Mouse (Mus musculus) right cerebral cortex, postnatal 4 days (tissue): ENCODE results near the gene Hist1h2bg.
"Not testable (repeated sequence)": the region's sequence is repeated elsewhere in the genome, so short reads cannot be mapped to it uniquely, and the experiment has no call there.

Source experiments
- DNase-seq: peaks from one replicate; pipeline ENCODE4 v3.0.0-alpha.2; 2022

Hist1h2bg gene

DNA sequence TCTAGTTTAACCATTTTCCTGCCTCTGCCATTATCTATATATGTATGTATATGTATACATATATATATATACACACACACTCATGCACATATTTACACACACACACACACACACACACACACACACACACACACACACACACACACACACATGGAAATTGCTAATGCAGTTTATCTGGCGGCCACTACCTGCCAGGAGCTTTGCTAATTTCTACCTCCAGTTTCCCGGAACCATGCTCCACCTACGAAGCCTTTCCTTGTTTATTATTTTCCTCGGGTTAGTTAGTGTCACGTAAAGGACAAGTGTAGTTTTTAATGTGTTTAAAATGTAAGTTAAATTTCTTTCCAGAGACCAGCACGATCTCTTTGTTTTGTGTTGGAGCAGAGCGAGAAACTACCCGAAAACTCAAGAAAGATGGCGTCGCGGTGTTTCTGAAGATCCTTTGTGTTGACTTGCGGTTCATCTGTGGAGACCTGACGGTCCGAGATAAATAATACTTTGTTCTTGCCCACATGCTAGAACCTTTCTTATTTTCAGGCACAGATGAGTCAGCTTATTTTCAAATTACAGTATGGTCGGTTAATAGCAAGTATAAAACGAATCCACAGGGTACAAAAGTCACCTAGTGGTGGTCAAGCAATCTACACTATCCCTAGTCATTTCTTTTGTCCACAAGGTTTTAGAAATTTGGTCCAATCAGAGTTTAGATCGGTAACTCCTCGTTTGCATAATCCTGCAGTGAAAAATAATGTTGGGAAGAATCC, 8.3 kb upstream of the Hist1h2bg start:
- DNase-seq, result peak; percentile 28

DNA sequence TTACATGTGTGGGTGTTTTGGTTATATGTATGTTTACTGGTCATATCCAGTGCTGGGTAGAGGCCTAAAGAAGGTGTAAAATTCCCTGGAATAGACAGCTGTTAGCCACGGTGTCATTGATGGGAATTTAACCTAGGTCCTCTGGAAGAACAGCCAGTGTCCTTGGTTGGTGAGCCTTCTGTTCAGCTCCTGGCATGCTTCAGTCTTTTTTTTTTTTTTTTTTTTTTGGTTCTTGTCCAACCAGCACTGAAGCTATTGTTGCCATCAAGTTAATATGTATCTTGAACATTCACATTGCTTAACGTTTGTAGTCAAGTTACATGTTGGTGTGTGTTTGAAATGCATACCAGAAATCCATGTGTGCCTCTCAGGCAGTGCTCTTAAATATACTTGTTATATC, 6.7 kb upstream of the Hist1h2bg start:
- DNase-seq, result no peak

DNA sequence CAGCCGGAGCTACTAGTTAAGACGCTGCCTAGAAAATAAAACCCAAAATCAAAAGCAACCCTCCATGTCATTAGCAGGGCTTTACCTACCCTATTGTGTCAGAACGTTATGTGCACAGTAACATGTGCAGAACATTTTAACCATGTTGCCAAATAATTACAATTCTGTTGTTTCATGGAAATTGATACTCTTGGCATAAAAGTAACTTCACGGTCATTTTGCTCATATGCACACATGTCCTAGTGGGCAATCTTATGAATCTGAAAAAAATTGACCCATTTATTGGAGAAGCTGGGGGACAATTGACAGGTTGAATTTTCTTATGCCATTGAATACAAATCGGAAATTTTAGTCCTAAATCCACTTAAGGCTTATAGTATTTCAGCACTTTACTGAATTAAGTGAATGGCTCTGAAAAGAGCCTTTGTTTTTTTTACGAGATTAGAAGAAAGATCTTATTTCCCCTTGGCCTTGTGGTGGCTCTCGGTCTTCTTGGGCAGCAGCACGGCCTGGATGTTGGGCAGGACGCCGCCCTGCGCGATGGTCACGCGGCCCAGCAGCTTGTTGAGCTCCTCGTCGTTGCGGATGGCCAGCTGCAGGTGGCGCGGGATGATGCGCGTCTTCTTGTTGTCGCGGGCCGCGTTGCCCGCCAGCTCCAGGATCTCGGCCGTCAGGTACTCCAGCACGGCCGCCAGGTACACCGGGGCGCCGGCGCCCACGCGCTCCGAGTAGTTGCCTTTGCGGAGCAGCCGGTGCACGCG, 755 bp upstream of the Hist1h2bg start:
- DNase-seq, result not testable (repeated sequence)

- not testable (repeated sequence) for DNase-seq
Measured at GRCm38 (mm10) chr13:23571504-23572217, 465 bp downstream of the Hist1h2bg start.

GRCm38 (mm10) chr13:23572218-23573033, 1.2 kb downstream of the Hist1h2bg start:
- DNase-seq, result no peak

DNA sequence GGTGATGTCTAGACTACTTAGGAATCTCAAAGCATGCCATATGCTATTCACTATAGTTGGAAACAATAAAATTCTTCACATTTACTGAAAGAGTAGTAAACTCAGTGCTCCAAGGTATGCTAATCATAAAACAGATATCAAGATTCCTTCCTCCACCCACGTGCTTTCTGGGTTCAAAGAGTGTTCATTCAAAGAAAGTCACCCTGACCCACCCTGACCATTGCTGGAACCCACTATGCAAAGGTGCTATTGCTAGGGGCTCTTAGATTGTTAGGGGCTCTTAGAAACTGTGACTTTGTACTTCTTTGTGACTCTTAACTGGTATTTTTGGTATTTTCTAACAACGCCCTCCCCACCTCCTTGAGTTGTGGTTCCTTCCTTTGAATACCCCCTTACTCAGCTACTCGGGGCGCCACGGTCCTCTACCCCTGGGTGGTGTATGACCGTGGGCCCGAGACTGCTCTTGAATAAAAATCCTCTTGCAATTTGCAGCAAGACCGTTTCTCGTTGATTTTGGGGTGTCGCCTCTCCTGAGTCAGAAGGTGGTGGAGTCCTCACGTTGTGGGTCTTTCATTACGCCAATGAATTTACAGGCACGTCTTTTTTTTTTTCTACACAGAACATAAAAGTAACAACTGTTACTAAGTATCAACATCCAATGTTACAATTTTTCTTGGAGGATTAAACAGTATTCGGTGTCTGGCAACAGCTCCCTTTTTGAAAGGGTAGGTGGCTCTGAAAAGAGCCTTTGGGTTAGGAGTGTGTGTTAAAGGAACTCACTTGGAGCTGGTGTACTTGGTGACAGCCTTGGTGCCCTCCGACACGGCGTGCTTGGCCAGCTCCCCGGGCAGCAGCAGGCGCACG, 2.1 kb downstream of the Hist1h2bg start:
- not testable (repeated sequence) for DNase-seq

GRCm38 (mm10) chr13:23573898-23574524, 2.8 kb downstream of the Hist1h2bg start, which contains the start of the genes Hist1h2bf and Hist1h2ad:
TSS of gene Hist1h2bf (minus strand) at chr13:23574196.
TSS of gene Hist1h2ad (plus strand) at chr13:23574381.
- peak; percentile 77 for DNase-seq

GRCm38 (mm10) chr13:23574546-23575170, 3.5 kb downstream of the Hist1h2bg start:
- DNase-seq, result not testable (repeated sequence)

- no peak for DNase-seq
Measured at GRCm38 (mm10) chr13:23575271-23575851, 4.2 kb downstream of the Hist1h2bg start, which contains the start of gene Hist1h3d. TSS of gene Hist1h3d (plus strand) at chr13:23575763.

GRCm38 (mm10) chr13:23575864-23576313, 4.7 kb downstream of the Hist1h2bg start:
- DNase-seq, result not testable (repeated sequence)

GRCm38 (mm10) chr13:23576351-23576881, 5.2 kb downstream of the Hist1h2bg start:
- no peak for DNase-seq

GRCm38 (mm10) chr13:23576906-23577639, 5.9 kb downstream of the Hist1h2bg start:
- no peak for DNase-seq

DNA sequence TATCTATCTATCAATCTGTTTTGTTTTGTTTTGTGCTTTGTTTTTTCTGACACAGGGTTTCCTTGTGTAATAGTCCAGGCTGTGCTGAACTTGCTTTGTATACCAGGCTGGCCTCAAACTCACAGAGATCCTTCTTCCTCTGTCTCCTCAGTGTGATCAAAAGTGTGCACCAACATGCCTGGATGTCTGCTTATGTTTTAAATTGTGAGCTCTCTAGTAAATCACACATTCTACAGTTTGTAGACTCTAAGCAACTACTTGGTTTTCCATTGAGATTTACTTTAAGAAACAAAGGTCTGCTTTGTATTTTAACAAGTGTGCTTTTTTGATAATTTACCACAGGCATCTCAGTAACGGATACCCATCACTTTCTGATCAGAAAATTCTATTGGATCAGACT, 6.6 kb downstream of the Hist1h2bg start:
- DNase-seq, result no peak

DNA sequence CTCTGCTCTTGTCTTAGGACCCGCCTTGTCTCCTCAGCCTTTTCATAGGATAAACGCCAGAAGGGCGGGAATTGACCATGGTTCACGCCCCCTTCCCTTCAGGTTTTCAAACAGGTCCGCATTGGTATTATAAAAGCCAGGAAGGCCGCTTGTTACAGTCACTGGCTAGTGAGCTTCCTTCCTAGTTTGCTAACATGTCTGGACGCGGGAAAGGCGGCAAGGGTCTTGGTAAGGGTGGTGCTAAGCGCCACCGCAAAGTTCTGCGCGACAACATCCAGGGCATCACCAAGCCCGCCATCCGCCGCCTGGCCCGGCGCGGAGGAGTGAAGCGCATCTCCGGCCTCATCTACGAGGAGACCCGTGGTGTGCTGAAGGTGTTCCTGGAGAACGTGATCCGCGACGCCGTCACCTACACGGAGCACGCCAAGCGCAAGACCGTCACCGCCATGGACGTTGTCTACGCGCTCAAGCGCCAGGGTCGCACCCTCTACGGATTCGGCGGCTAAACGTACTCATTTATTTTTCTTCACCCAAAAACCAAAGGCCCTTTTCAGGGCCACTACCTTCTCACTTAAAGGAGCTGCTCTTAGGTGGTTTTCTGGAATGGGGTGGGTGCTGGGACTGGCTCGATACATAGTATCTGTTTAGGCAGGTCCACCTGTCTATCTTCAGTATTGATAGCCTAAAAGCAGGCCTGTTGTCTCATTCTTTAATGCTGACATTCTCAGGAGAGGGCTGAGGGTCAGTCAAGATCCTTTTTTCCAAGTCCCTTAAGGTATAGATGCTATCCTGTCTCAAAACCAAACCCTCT, 10.4 kb downstream of the Hist1h2bg start, which contains the start of gene Hist1h4d:
Hist1h4d (plus strand) TSS at position 191 of the 811 bp plus-strand sequence.
- DNase-seq, result peak; percentile 81

GRCm38 (mm10) chr13:23582219-23583056, 11.2 kb downstream of the Hist1h2bg start:
- no peak for DNase-seq

- no peak for DNase-seq
Measured at GRCm38 (mm10) chr13:23583387-23584068, 12.3 kb downstream of the Hist1h2bg start.
